Mouse (Mus musculus) embryonic stem cell, embryonic (primary cell): ENCODE measurements at regions not wholly inside any gene's neighbourhood (a gene's known extent, or its start where the extent isn't known, plus 50 kb on each side); places are given as distances from the start of the nearest gene placed in this dataset.
"Not testable (repeated sequence)": the region's sequence is repeated elsewhere in the genome, so short reads cannot be mapped to it uniquely, and the experiment has no call there.

Source experiments
- CTCF ChIA-PET, 4 experiments: fragments of 300-600 bp in 2 of 4; fragments of 350-600 bp in 2 of 4; sonication (Branson Sonifier 250); formaldehyde crosslinking; loops; one replicate each; lab custom pipeline; 2022; ENCODE audit warnings: inconsistent platforms in 2 of 4; lab: Charles Lee
- POLR2A ChIA-PET, 4 experiments: fragments of 300-600 bp in 2 of 4; fragments of 350-600 bp in 2 of 4; sonication (Branson Sonifier 250); formaldehyde crosslinking; loops; one replicate each; lab custom pipeline; 2022; ENCODE audit warnings: antibody characterized with exemption in 4 of 4, inconsistent platforms in 1 of 4; lab: Charles Lee

- ChIA-PET CTCF (interaction anchor here in 1 of 4 experiments (0.7 kb wide), 1 partner anchor 159 kb away, joined by 4 read pairs; no protein-coding TSS in a partner anchor), POLR2A (interaction anchor here in 2 of 4 experiments (0.6 to 0.8 kb wide), 2 partner anchors 11 to 81 kb away, joined by 3 read pairs; no protein-coding TSS in a partner anchor)
Observed at GRCm38 (mm10) chr17:42956588-42956987, 59.8 kb upstream of the Tnfrsf21 start.

GRCm38 (mm10) chr17:42954722-42955121, 61.6 kb upstream of the Tnfrsf21 start:
- ChIA-PET POLR2A (interaction anchor here in 1 of 4 experiments (1.6 kb wide), 1 partner anchor 79 kb away, joined by 6 read pairs; no protein-coding TSS in a partner anchor), CTCF (interaction anchor here in 1 of 4 experiments (1.4 to 2.2 kb wide), 2 partner anchors 11 to 12 kb away, joined by 3 to 10 read pairs; no protein-coding TSS in a partner anchor)

GRCm38 (mm10) chr17:42944453-42944852, 68.0 kb upstream of the Cd2ap start:
- ChIA-PET POLR2A (interaction anchor here in 1 of 4 experiments (1.0 to 1.3 kb wide), 2 partner anchors 35 to 61 kb away, joined by 3 read pairs; no protein-coding TSS in a partner anchor), CTCF (interaction anchor here in 2 of 4 experiments (1.6 to 1.7 kb wide), 3 partner anchors 9 to 145 kb away, joined by 3 to 10 read pairs (median 3); no protein-coding TSS in a partner anchor)

- ChIA-PET POLR2A (interaction anchor here in 3 of 4 experiments (0.6 to 1.3 kb wide), 9 partner anchors 10 to 156 kb away, joined by 3 to 5 read pairs (median 3); no protein-coding TSS in a partner anchor), CTCF (interaction anchor here (0.6 to 1.7 kb wide), 34 partner anchors 9 to 1778 kb away, joined by 3 to 10 read pairs (median 3); no protein-coding TSS in a partner anchor)
Observed at GRCm38 (mm10) chr17:42943272-42943696, 66.8 kb upstream of the Cd2ap start.

GRCm38 (mm10) chr17:42939476-42939875, 63.0 kb upstream of the Cd2ap start:
- POLR2A ChIA-PET, result interaction anchor here in 2 of 4 experiments (0.9 to 1.2 kb wide), 3 partner anchors 56 to 63 kb away, joined by 3 to 5 read pairs (median 4); partner anchors contain the start of gene Cd2ap (in 1 of the 2)
- CTCF ChIA-PET, result no interaction called here

- ChIA-PET POLR2A (interaction anchor here in 2 of 4 experiments (0.6 to 1.1 kb wide), 2 partner anchors 62 to 1534 kb away, joined by 3 to 4 read pairs; partner anchors contain the start of gene Cd2ap (in 1 of the 2)), CTCF (interaction anchor here in 1 of 4 experiments (0.7 kb wide), 1 partner anchor 23 kb away, joined by 7 read pairs; no protein-coding TSS in a partner anchor)
Observed at GRCm38 (mm10) chr17:42938579-42938978, 62.1 kb upstream of the Cd2ap start.

- POLR2A ChIA-PET, result not testable (repeated sequence)
Observed at GRCm38 (mm10) chr17:42937480-42937879, 61.0 kb upstream of the Cd2ap start.

GRCm38 (mm10) chr17:42934068-42934467, 57.6 kb upstream of the Cd2ap start:
- POLR2A ChIA-PET, result interaction anchor here in 1 of 4 experiments (1.5 kb wide), 1 partner anchor 10 kb away, joined by 4 read pairs; no protein-coding TSS in a partner anchor

More at GRCm38 (mm10) chr17:42937480-42937879, 61.0 kb upstream of the Cd2ap start:
- CTCF ChIA-PET, result not testable (repeated sequence)

GRCm38 (mm10) chr17:42933335-42934004, 57.0 kb upstream of the Cd2ap start:
- POLR2A ChIA-PET, result interaction anchor here in 2 of 4 experiments (0.6 to 1.5 kb wide), 4 partner anchors 9 to 1318 kb away, joined by 3 to 7 read pairs (median 4); no protein-coding TSS in a partner anchor
- CTCF ChIA-PET, result interaction anchor here in 2 of 4 experiments (1.3 to 1.8 kb wide), 2 partner anchors 10 kb away, joined by 4 to 8 read pairs; no protein-coding TSS in a partner anchor

More at GRCm38 (mm10) chr17:42934068-42934467, 57.6 kb upstream of the Cd2ap start:
- CTCF ChIA-PET, result interaction anchor here in 2 of 4 experiments (1.3 to 1.8 kb wide), 2 partner anchors 9 kb away, joined by 4 to 8 read pairs; no protein-coding TSS in a partner anchor

GRCm38 (mm10) chr17:42927320-42927719, 50.9 kb upstream of the Cd2ap start:
- ChIA-PET POLR2A (interaction anchor here in 3 of 4 experiments (0.6 to 1.1 kb wide), 6 partner anchors 20 to 56 kb away, joined by 3 to 6 read pairs (median 4); partner anchors contain the start of gene Cd2ap (in 1 of the 3)), CTCF (no interaction called here)
